Mouse (Mus musculus) CD4-positive, CD25-positive, alpha-beta regulatory T cell, adult 2 months (primary cell): ENCODE measurements at regions not wholly inside any gene's neighbourhood (a gene's known extent, or its start where the extent isn't known, plus 50 kb on each side); places are given as distances from the start of the nearest gene placed in this dataset.

Experiments
- DNase-seq: peaks from one replicate; pipeline ENCODE4 v3.0.0-alpha.2; 2012; ENCODE audit warnings: low read depth, low spot score

DNA sequence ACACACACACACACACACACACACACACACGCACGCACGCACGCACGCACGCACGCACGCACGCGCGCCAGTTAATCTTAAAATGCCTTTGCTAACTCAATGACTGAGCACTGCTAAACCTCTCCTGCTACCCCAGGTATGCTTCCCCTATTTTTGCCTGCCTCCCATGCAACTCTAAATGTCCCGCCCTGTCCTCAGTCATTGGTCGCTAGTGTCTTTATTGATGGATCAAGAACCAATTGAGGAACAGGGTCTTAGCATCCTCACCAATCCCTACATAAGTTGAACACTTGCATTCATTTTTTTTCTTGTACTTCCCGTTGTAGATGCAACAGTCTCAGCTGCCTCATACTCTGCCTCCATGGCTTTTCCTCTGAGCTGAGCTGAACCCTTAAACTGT, 72.2 kb upstream of the Ankrd55 start:
- DNase-seq, result no peak

DNA sequence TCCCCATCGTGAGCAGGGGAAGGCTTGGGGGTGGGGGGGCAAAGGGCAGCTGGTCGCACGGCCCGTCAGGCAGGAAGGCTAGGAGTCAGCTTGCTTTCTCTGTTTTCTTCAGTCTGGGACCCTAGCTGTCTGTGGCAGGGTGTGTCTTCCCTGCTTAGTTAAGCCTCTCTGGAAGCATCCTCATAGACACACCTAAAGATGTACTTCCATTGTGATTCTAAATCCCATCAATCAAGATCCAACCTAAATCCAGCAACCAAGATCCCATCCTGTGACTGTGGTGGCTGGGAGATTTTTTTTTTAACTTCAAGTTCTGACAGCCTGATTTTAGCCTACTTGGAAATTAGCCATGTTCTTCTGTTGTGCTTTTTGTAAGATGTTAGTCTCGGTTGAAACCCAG, 69.9 kb upstream of the Ankrd55 start:
- no peak for DNase-seq

DNA sequence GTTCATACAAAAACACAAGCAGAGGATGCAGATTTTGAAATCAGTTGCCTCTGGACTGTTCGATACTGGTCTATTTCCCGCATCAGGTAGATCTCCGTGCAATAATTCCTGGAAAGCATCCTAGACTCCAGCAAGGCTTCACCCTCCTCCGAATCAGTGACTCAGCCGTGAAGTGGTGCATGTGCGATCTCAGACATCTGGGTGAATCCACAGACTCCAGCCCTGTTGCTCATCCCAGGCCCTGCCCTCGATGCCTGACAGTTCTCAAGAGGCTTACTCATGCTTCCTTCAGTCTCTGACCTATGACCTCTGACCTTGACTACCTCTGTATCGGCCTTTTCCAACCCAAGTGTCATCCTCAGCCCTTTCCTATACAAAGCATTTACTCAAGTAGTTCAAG, 68.1 kb upstream of the Ankrd55 start:
- no peak for DNase-seq

DNA sequence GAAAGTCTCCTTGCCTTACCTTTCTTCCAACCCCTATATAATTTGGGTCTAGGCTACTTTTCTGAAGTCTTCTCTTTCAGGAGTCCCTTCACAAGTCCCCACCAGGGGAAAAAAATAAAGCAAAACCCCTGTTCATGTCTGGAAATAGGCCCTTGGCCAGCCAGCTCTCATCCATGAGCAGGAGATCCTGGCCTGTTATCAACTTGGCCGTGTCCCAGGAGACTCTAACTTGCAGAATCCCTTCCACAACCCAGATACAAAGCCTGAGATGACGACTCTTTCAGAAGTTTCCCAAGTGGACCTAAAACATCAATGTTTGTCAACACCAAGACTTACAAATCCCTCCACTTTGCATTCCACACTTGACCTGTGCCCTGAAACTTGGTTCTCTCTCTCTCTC, 64.6 kb upstream of the Ankrd55 start:
- DNase-seq, result no peak

DNA sequence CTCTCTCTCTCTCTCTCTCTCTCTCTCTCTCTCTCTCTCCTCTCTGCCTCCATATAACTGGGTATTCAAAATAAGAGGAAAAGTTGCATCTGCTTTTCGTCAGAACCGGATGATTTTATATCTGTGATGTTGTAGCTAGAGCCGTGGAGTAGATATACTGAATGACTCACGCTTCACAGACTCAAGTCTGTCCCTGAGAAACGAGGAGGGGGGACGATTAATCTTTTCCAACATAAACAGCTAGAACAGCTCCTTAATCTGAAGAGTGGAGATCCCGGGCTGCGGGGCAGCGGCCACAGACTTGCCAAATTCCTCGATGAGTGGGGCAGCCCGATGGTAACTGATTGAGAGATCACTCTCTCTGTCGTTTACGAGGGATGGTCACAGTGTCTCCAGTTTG, 60.5 kb upstream of the Ankrd55 start:
- no peak for DNase-seq

DNA sequence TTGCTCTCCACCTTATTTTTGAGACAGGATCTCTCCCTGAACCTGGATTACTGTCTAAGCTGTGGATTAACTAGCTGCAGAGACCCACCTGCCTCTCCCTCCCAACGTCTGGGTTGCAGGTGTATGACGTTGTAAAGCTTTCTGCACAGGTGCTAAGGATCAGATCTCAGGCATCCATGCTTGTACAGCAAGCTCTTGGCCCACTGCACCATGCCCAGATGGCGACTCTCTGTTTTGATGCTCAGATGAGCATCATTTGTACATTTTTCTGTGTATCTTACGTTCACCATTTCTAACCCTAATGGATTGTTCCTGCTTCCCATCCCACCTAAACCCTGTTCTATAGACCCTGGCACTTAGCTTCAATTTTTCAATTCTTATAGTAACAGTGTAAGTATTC, 59.4 kb upstream of the Ankrd55 start:
- no peak for DNase-seq

DNA sequence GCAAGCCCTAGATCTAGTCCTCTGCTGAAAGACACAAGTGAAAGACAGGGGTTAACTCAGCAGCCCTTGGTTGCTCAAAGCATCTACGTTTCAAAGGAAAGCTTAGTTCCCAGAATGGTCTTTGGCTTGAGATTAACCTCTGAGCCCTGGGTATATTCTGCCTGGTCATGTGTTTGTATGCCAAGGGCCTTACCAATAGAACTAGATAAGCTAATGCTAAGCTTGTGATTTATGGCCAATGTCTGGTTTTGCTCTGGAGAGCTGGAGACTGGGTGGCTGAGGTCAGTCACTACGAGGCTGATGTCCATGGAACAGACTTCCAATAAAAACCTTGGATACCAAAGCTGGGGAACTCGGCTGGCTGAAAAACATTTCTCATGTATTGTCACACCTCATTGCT, 58.1 kb upstream of the Ankrd55 start:
- DNase-seq, result no peak

DNA sequence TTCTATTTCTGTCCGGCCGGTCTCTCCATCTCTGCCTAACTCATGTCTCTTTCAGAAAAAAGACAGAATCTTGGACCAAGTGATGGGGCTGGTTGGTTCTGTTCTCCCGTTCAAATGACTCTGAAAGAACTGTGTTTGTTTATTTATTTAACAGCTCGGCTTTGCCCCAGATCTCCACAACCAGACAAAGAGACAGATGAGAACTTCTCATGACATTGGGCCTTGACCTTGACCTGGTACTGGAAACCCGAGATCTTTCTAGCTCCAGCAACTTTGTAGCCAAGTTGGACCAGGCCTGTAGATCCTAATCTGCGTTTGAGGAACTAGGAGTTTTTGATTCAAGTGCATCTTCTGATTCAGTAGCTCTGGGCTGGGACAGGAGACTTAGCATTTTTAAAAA, 53.6 kb upstream of the Ankrd55 start:
- DNase-seq, result no peak

DNA sequence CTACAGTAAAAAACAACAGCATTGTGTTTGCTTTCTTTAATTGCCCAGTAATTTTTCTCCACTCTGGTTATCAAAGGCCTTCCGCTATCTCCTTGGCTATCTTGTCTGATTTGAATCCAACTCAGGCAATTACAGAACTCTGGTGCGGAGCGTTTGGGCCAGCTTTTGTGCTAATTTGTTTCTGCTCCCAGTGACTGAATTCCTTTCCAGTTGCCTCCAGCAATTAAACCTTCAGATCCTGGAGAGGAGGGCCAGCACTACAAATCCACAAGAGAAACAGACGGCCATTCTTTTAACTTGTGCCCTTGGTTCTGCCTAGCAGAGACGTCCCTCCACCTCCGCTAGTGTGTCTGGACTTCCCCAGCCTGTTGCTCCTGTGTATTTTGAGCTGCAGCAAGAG, 51.3 kb upstream of the Ankrd55 start:
- DNase-seq, result no peak

DNA sequence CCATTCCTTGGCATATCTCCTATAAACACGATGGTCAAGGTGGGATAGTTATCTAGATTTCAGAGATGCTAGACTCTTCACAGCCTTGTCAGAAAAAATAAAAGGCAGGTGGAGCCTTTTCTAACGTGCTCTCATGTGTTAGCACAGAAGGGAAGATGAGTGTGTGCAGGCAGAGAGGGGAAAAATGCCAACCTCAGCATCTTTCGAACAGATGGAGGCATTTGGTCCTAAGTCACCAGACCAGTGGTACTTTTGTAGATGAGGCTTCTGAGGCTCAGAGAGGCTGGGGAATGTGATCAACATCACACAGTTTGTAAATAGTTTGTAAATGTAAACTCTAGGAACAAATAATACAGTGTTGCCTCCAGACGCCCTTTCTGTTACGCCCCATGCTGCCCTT, 50.9 kb upstream of the Ankrd55 start:
- no peak for DNase-seq

DNA sequence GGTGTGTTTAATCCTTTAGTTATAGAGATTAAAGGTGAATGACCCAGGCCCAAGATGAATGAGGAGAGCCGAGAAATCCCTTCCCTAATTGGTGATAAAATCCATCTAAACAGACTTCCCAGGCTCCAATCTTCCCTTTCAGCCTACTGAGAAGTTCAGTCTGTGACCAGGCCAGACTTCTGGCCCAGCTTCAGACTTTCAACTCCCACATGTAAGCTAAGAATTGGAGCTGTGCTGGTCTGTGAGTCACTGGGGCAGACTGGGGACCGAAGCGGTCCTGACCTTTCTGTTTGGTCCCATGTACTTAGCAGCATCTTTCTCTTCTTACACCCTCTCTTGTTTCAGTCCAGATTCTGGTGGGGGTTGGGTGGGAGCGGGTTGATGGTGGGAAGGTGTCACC, 50.3 kb upstream of the Ankrd55 start:
- DNase-seq, result no peak
